Mouse (Mus musculus) kidney, adult 2 months (tissue): ENCODE results near the gene Ptafr. TPM values are rescaled to one million over a fixed set of nuclear protein-coding genes. Genes with fewer than 3 reads are reported as not detected.

Source experiments
- DNase-seq: peaks from one replicate; pipeline ENCODE4 v3.0.0; 2021
- H3K27ac ChIP-seq: fragments of 200-500 bp; 2 replicates; pipeline ENCODE4 v1.5.1; 2012; ENCODE audit warnings: low read depth, low read length, control low read depth, inconsistent platforms; ENCODE audit not compliant: insufficient read depth
- H3K27me3 ChIP-seq: fragments of 200-500 bp; replicated peaks from 2 replicates; pipeline ENCODE4 v1.6.1; 2012; ENCODE audit warnings: mild to moderate bottlenecking, moderate library complexity, low read length, inconsistent platforms; ENCODE audit not compliant: control insufficient read depth, insufficient read depth
- H3K36me3 ChIP-seq: fragments of 200-500 bp; 2 replicates; pipeline ENCODE4 v1.6.1; 2012; ENCODE audit warnings: mild to moderate bottlenecking, moderate library complexity, low read length, inconsistent platforms; ENCODE audit not compliant: control insufficient read depth, insufficient read depth
- H3K4me1 ChIP-seq: fragments of 200-500 bp; 2 replicates; pipeline ENCODE4 v1.6.1; 2011; ENCODE audit warnings: low read length; ENCODE audit not compliant: control insufficient read depth, insufficient read depth
- H3K4me3 ChIP-seq: fragments of 200-500 bp; 2 replicates; pipeline ENCODE4 v1.5.1; 2011; ENCODE audit warnings: mild to moderate bottlenecking, low read depth, low read length, control low read depth; ENCODE audit not compliant: insufficient read depth
- CTCF ChIP-seq: fragments of 200-500 bp; conservative IDR thresholded peaks from 2 replicates; pipeline ENCODE4 v1.5.1; 2011; ENCODE audit warnings: low read depth, mild to moderate bottlenecking, control low read depth, low read length, moderate library complexity, mixed read lengths; ENCODE audit not compliant: insufficient read depth, insufficient read length
- POLR2A ChIP-seq: fragments of 200-500 bp; IDR thresholded peaks from one replicate; pipeline ENCODE4 v1.6.1; 2011; ENCODE audit warnings: low read depth, low read length, control low read depth
- WGBS: fragments of 180-500 bp; shearing (Covaris S2); methylation state at CpG from one replicate; pipeline ENCODE4 v1.1.7; 2018; 5-methylcytosine and 5-hydroxymethylcytosine counted together
- polyA plus RNA-seq: library from polyadenylated mRNA; depleted of rRNA; stranded (reverse); fragments of >200 nt; gene quantifications from 2 replicates; pipeline ENCODE4 v1.2.3, GENCODE M21; 2012

The Ptafr gene
- polyA plus RNA-seq, 1 experiment, result 2.2 TPM

DNA sequence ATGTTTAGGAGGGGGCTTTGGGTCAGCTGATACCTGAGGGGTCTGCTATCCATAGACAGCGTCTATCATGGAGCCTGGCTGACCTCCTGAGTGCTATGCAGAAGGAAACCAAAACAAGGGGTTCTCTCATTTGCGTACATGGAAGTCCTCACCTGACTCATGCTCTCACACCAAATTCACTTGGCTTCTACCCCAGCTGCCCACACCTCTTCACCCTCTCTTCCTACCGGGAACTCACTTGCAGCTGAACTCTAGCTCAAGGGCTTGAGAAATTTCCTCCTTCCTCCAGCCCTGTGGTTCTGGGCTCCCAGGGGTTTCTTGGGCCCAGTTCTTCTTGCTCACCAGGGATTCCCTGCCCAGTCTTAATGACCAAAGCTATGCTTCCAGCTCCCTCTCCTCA lies 606 bp upstream of the Ptafr start:
- DNase-seq, result no peak
- WGBS, result 86% methylated on average over 3 of the region's 3 CpGs
- Histone ChIP-seq H3K4me3 (no peak overlapping the region), H3K27ac (no peak overlapping the region), H3K36me3 (no peaks in the 10 kb centered on the region), H3K4me1 (no peaks in the 10 kb centered on the region), H3K27me3 (no peaks in the 10 kb centered on the region)
- TF ChIP-seq POLR2A, result no peak
- TF ChIP-seq CTCF, result no peak

DNA sequence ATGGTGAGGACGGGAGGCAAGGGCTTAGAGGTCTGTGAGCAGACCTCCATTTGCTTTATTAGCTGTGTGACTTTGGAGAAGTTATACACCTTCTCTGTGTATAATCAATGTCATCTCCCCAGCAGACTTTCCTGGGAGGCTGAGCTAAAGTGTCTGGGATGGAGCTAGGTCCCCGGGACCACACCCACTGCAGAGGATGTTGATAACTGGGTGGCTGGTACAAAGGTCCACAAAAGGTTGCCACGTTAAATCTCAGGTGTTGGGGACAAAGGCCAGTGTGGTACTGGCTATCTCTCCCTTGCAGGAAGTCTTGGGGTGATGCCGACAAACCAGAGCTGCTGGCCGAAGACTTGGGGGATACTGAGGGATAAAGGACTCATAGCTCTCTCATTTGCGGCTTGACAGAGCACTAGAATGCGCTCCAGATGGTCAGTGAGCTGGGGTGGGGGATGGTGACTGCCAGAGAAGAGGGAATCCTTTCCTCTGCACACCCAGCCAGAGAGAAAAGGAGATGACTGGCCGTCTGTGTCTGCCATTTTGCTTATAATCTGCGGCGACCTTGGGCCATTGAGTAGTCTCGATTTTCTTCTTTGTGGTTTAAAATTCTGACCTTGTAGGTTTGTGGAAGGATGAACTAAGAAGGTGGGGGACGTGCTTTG lies 1.4 kb downstream of the Ptafr start:
- no peak for DNase-seq
- Histone ChIP-seq H3K27me3 (no peaks in the 10 kb centered on the region), H3K27ac (no peak overlapping the region), H3K4me3 (no peak overlapping the region), H3K4me1 (no peaks in the 10 kb centered on the region), H3K36me3 (no peaks in the 10 kb centered on the region)
- TF ChIP-seq CTCF, result no peak
- TF ChIP-seq POLR2A, result no peak
- 70% methylated on average over 12 of the region's 12 CpGs for WGBS

- Histone ChIP-seq H3K27me3 (no peaks in the 10 kb centered on the region), H3K27ac (no peak overlapping the region), H3K36me3 (no peaks in the 10 kb centered on the region), H3K4me3 (no peak overlapping the region), H3K4me1 (no peaks in the 10 kb centered on the region)
- 55% methylated on average over 9 of the region's 9 CpGs for WGBS
- DNase-seq, result peak; percentile 14
- no peak for TF ChIP-seq POLR2A
- TF ChIP-seq CTCF, result no peak
Measured at GRCm38 (mm10) chr4:132567361-132567779, 3.5 kb downstream of the Ptafr start.

DNA sequence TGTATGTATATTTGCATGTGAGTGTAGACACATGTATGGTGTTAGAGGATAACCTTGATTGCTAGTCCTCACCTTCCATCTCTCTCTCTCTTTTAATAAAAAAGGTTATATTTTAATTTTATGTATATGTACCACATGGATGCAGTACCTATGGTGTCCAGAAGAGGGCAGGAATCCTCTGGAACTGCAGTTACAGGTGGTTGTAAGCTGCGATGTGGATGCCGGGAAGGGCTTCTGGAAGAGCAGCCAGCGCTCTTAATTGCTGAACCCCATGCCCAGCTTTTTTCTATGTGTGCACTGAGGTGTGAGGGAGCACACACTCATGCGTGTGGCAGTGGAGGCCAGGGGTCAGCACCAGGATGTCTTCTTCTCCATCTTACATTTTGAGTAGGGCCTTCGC lies 5.2 kb downstream of the Ptafr start:
- no peak overlapping the region for H3K27ac ChIP-seq
- no peak for TF ChIP-seq POLR2A
- TF ChIP-seq CTCF, result 0 out of 2 replicates have a peak, but pooled peaks have one; percentile 7
- 94% methylated on average over 5 of the region's 5 CpGs for WGBS
- no peaks in the 10 kb centered on the region for H3K27me3 ChIP-seq
- H3K4me1 ChIP-seq, result no peaks in the 10 kb centered on the region
- H3K4me3 ChIP-seq, result no peak overlapping the region
- no peak for DNase-seq
- H3K36me3 ChIP-seq, result no peaks in the 10 kb centered on the region

DNA sequence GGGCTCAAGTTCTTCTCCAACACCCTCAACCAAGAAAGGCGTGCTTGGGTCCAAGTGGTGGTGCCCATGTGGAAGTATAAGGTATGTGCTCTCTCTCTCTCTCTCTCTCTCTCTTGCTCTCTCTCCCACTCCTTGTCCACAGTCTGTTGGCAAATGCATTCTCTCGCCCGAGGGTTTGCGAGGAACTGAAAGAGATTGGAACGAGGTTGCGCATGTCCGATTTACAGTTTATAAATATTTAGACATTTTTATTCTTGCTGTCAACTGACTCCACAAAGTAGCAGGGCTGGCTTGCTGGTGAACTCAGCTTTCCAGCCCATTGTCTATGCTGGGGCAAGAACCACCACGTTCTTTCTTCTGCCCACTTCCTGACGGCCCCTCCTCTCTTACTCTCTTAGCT lies 7.3 kb downstream of the Ptafr start:
- no peaks in the 10 kb centered on the region for H3K36me3 ChIP-seq
- no peaks in the 10 kb centered on the region for H3K4me1 ChIP-seq
- H3K27me3 ChIP-seq, result no peaks in the 10 kb centered on the region
- DNase-seq, result no peak
- H3K27ac ChIP-seq, result no peak overlapping the region
- H3K4me3 ChIP-seq, result no peak overlapping the region
- WGBS, result 73% methylated on average over 9 of the region's 9 CpGs
- TF ChIP-seq CTCF (no peak), POLR2A (no peak)

DNA sequence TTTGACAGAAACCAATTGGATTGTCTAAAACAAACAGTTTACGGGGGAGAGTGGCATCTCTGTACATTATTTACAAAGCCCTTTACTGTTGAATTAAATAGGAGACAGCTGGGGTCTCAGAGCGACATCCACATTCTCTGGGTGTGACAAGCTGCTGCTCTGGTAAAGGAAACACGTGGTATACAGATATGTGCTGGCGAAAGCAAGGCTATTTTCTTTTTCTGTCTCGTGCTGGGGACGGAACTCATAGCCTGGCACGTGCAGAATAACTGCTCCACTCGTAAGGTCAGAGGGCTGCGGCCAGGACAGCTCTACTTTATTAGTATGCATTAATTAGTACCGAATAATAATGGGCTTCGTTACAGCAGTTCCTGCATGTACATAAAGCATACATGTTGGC lies 9.5 kb downstream of the Ptafr start:
- no peak for TF ChIP-seq POLR2A
- TF ChIP-seq CTCF, result no peak
- no peak overlapping the region for H3K27ac ChIP-seq
- H3K36me3 ChIP-seq, result no peaks in the 10 kb centered on the region
- DNase-seq, result peak; percentile 26
- no peak overlapping the region for H3K4me3 ChIP-seq
- H3K4me1 ChIP-seq, result no peaks in the 10 kb centered on the region
- H3K27me3 ChIP-seq, result no peaks in the 10 kb centered on the region
- WGBS, result 52% methylated on average over 11 of the region's 11 CpGs

- Histone ChIP-seq H3K27ac (no peak overlapping the region), H3K36me3 (no peaks in the 10 kb centered on the region), H3K27me3 (no peaks in the 10 kb centered on the region), H3K4me3 (no peak overlapping the region), H3K4me1 (no peaks in the 10 kb centered on the region)
- TF ChIP-seq POLR2A (no peak), CTCF (no peak)
- WGBS, result 96% methylated on average over 1 of the region's 1 CpGs
- no peak for DNase-seq
Measured at GRCm38 (mm10) chr4:132574809-132575347, 11.0 kb downstream of the Ptafr start.
